Mouse (Mus musculus) inflammation-experienced regulatory T-cells, adult 6 months (primary cell): ENCODE measurements around the gene Ufc1. TPM values are rescaled to one million over a fixed set of nuclear protein-coding genes. Genes with fewer than 3 reads are reported as not detected.
"Not testable (repeated sequence)": the region's sequence is repeated elsewhere in the genome, so short reads cannot be mapped to it uniquely, and the experiment has no call there.

Experiments used
- ATAC-seq: one replicate; pipeline ENCODE4 v1.8.0; 2017
- polyA plus RNA-seq, 3 experiments: library from polyadenylated mRNA; unstranded; fragments of 100-300 nt; shearing (Covaris generic); gene quantifications; one replicate each; pipeline ENCODE4 v1.2.1; 2017

The Ufc1 gene
- polyA plus RNA-seq, 3 experiments from 2014 or later: 74.6 to 118 (median 92.5) TPM

- peak; percentile 7 for ATAC-seq
Observed at GRCm38 (mm10) chr1:171247453-171247841, 47.4 kb downstream of the Ufc1 start.

DNA sequence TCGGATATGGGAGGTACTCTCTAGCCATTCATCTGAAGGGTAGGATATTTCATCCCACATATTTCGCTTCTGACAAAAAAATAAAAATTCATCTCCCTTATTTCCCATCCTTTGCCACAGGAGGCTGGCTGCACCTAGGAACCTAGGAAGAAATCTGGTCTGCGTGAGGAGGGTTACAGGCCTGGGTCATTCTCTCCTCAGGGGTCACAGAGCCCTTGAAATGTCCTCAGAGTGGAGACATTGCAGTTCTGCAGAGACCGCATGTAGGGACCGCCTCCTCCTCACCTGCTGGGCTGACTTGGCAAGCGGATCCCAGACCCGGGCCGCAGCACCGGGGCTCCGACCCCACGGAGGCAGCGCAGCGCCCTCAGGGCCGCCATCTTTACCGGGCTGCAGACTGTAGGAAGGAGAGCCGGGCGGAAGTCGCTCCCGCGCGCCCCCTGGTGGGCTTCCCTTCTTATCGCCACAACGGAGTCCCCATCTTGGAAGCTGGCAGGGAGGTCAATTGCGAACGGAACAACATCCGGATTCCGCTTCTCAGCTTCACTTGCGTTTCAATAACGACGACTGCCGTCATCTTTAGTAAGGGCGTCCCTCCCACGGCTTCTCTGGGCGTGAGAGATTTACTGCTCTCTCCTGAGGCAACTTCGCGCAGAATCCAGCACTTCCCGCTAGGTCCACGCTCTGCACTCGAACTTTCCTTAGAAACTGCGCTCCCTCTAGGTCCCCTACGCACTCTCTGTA, 47.9 kb downstream of the Ufc1 start:
- ATAC-seq: peak; percentile 99

GRCm38 (mm10) chr1:171245353-171245752, 49.5 kb downstream of the Ufc1 start:
- no peak for ATAC-seq

DNA sequence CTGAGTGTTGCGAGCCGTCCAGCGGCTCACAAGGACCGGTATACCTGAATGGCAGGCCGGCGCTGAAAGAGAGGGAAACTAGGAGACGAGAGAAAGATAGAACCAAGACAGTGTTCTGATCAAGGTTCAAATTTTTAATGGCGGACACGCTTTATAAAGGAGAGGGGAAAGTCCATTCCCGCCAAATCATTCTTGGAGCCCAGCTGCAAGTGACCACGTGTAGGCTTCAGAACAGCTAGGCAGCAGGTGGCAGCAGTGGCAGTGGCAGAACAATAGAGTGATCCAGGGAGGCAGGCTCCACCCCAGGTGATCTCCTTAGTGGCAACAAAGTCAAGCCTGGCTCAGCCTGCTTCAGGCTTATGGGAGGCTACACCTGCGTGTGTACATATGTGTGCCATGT, 52.9 kb downstream of the Ufc1 start:
- not testable (repeated sequence) for ATAC-seq

DNA sequence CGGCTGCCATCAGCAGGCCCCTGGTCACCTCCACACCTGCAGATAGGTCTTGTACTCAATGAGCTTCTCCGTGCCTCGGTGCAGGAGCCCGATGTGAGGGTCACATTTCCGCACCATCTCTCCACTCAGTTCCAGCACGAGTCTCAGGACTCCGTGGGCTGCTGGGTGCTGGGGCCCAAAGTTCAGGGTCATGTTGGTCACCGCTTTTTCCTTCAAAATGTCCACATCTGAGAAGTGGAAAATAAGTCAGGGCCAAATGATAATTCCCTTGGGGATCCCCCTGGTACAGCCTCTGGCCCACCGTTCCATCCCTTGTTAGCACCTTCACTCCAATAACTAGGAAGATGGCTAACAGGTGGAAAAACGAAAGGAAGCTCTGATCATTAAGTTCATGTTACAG, 53.9 kb downstream of the Ufc1 start:
- ATAC-seq: no peak

GRCm38 (mm10) chr1:171239992-171240744, 54.7 kb downstream of the Ufc1 start:
- ATAC-seq: no peak

Other genes with a start within 250 kb of the Ufc1 start
- 1 to 10 TPM in 1 of 3 experiments, under 1 TPM in 1, not detected in 1; 0.98 to 1.5 TPM for gene Fcgr3, start 230.1 kb downstream of the Ufc1 start, polyA plus RNA-seq
- gene Cfap126, start 181.1 kb downstream of the Ufc1 start, polyA plus RNA-seq: 1 to 10 TPM; 3.2 to 7.6 (median 6.6) TPM
- gene Sdhc, start 144.4 kb downstream of the Ufc1 start, polyA plus RNA-seq: 100 to 1,000 TPM; 115 to 153 (median 125) TPM
- not detected for gene Mpz, start 144.3 kb downstream of the Ufc1 start, polyA plus RNA-seq
- not detected for gene Pcp4l1, start 98.8 kb downstream of the Ufc1 start, polyA plus RNA-seq
- gene Nr1i3, start 81.1 kb downstream of the Ufc1 start, polyA plus RNA-seq: under 1 TPM; 0.39 to 0.75 (median 0.75) TPM
- 10 to 100 TPM; 24.1 to 34.6 (median 28.7) TPM for gene Tomm40l, start 72.5 kb downstream of the Ufc1 start, polyA plus RNA-seq
- gene Apoa2, start 70.0 kb downstream of the Ufc1 start, polyA plus RNA-seq: not detected
- gene Fcer1g, start 60.7 kb downstream of the Ufc1 start, polyA plus RNA-seq: 10 to 100 TPM in 1 of 3 experiments, not detected in 2; 10.7 TPM
- gene Adamts4, start 44.6 kb downstream of the Ufc1 start, polyA plus RNA-seq: under 1 TPM in 1 of 3 experiments, not detected in 2; 0.09 TPM
- 100 to 1,000 TPM; 106 to 120 (median 119) TPM for gene Ndufs2, start 43.6 kb downstream of the Ufc1 start, polyA plus RNA-seq
- gene B4galt3, start 24.7 kb downstream of the Ufc1 start, polyA plus RNA-seq: 10 to 100 TPM; 35.3 to 68.9 (median 60.8) TPM
- 10 to 100 TPM; 38.2 to 90.1 (median 78.6) TPM for gene Ppox, start 13.8 kb downstream of the Ufc1 start, polyA plus RNA-seq
- gene Usp21, start 7.0 kb downstream of the Ufc1 start, polyA plus RNA-seq: 10 to 100 TPM; 11.0 to 25.3 (median 15.4) TPM
- gene Dedd, start 34.1 kb upstream of the Ufc1 start, polyA plus RNA-seq: 10 to 100 TPM; 35.5 to 41.7 (median 39.7) TPM
- 10 to 100 TPM; 24.6 to 32.9 (median 30.1) TPM for gene Nit1, start 50.6 kb upstream of the Ufc1 start, polyA plus RNA-seq
- 10 to 100 TPM; 48.9 to 70.1 (median 58.1) TPM for gene Pfdn2, start 50.6 kb upstream of the Ufc1 start, polyA plus RNA-seq
- gene Klhdc9, start 65.8 kb upstream of the Ufc1 start, polyA plus RNA-seq: 1 to 10 TPM in 1 of 3 experiments, under 1 TPM in 1, not detected in 1; 0.54 to 1.4 TPM
- under 1 TPM in 2 of 3 experiments, not detected in 1; 0.09 to 0.25 TPM for gene Nectin4, start 75.1 kb upstream of the Ufc1 start, polyA plus RNA-seq
- 10 to 100 TPM; 73.5 to 84.6 (median 78.0) TPM for gene Arhgap30, start 93.9 kb upstream of the Ufc1 start, polyA plus RNA-seq
- gene Usf1, start 116.3 kb upstream of the Ufc1 start, polyA plus RNA-seq: 10 to 100 TPM; 46.9 to 62.6 (median 57.2) TPM
- gene Tstd1, start 123.8 kb upstream of the Ufc1 start, polyA plus RNA-seq: 10 to 100 TPM in 2 of 3 experiments, 1 to 10 TPM in 1; 9.8 to 17.9 (median 12.6) TPM
- gene F11r, start 142.5 kb upstream of the Ufc1 start, polyA plus RNA-seq: 1 to 10 TPM in 1 of 3 experiments, under 1 TPM in 2; 0.32 to 1.0 (median 0.55) TPM
- gene Alyref2, start 208.5 kb upstream of the Ufc1 start, polyA plus RNA-seq: 10 to 100 TPM in 2 of 3 experiments, 1 to 10 TPM in 1; 8.9 to 13.0 (median 10.3) TPM
- not detected for gene Itln1, start 240.3 kb upstream of the Ufc1 start, polyA plus RNA-seq